Mouse (Mus musculus) midbrain, embryonic 13.5 days (tissue): ENCODE results near the gene Sdccag8. TPM values are rescaled to one million over a fixed set of nuclear protein-coding genes. Genes with fewer than 3 reads are reported as not detected.

Source experiments
- ATAC-seq: fragments of 200-750 bp; cut with Nextera tagmentation; 2 replicates; pipeline ENCODE4 v1.8.0; 2017; ENCODE audit warnings: mild to moderate bottlenecking, moderate TSS enrichment, moderate library complexity
- H3K27ac ChIP-seq: fragments of 300-500 bp; sonication (generic); 2 replicates; pipeline ENCODE4 v1.5.1; 2015; ENCODE audit warnings: inconsistent platforms, mild to moderate bottlenecking, moderate library complexity
- H3K27me3 ChIP-seq: fragments of 300-500 bp; sonication (generic); 2 replicates; pipeline ENCODE4 v1.6.1; 2015; ENCODE audit warnings: mild to moderate bottlenecking, inconsistent platforms
- H3K36me3 ChIP-seq: fragments of 300-500 bp; sonication (generic); 2 replicates; pipeline ENCODE4 v1.6.1; 2015; ENCODE audit warnings: mild to moderate bottlenecking, inconsistent platforms
- H3K4me1 ChIP-seq: fragments of 300-500 bp; sonication (generic); replicated peaks from 2 replicates; pipeline ENCODE4 v1.6.1; 2015; ENCODE audit warnings: inconsistent platforms
- H3K4me2 ChIP-seq: fragments of 300-500 bp; sonication (generic); replicated peaks from 2 replicates; pipeline ENCODE4 v1.6.1; 2015; ENCODE audit warnings: moderate library complexity, mild to moderate bottlenecking, inconsistent platforms
- H3K4me3 ChIP-seq: fragments of 300-500 bp; sonication (generic); replicated peaks from 2 replicates; pipeline ENCODE4 v1.5.1; 2015; ENCODE audit warnings: mild to moderate bottlenecking, inconsistent platforms
- H3K9ac ChIP-seq: fragments of 300-500 bp; sonication (generic); replicated peaks from 2 replicates; pipeline ENCODE4 v1.6.1; 2015; ENCODE audit warnings: mild to moderate bottlenecking, inconsistent platforms
- H3K9me3 ChIP-seq: fragments of 300-500 bp; sonication (generic); 2 replicates; pipeline ENCODE4 v1.6.1; 2016; ENCODE audit warnings: mild to moderate bottlenecking, inconsistent platforms
- WGBS: fragments of 180-500 bp; shearing (Covaris S2); methylation state at CpG from one replicate; pipeline ENCODE4 v1.1.7; 2015; 5-methylcytosine and 5-hydroxymethylcytosine counted together
- polyA plus RNA-seq: library from polyadenylated mRNA; unstranded; fragments of >200 nt; fragmentation: Nextera tagmentation; extraction: Ambion mirVana; gene quantifications from 2 replicates; pipeline ENCODE4 v1.2.1, GENCODE M21; 2015

Sdccag8 gene
- polyA plus RNA-seq, 1 experiment from 2014 or later, result 24.2 TPM

- 95% methylated on average over 7 of the region's 7 CpGs for WGBS
- H3K9ac ChIP-seq, result no peak overlapping the region
- ATAC-seq, result no peak
These were observed 36.9 kb downstream of the Sdccag8 start for GRCm38 (mm10) chr1:176851401-176851800.

GRCm38 (mm10) chr1:176852813-176853590, 38.5 kb downstream of the Sdccag8 start:
- Histone ChIP-seq H3K36me3 (peaks cover 27% of the 10 kb centered on the region), H3K9me3 (peaks cover 7% of the 10 kb centered on the region; the same call in 1 of the 2 replicates), H3K4me3 (no peak overlapping the region), H3K4me1 (no peaks in the 10 kb centered on the region), H3K27ac (no peak overlapping the region), H3K27me3 (no peaks in the 10 kb centered on the region), H3K9ac (no peak overlapping the region), H3K4me2 (no peak overlapping the region)
- WGBS, result 94% methylated on average over 9 of the region's 9 CpGs
- ATAC-seq, result no peak

More at GRCm38 (mm10) chr1:176851401-176851800, 36.9 kb downstream of the Sdccag8 start:
- Histone ChIP-seq H3K4me2 (no peak overlapping the region), H3K36me3 (peaks cover 27% of the 10 kb centered on the region), H3K4me3 (no peak overlapping the region), H3K27me3 (no peaks in the 10 kb centered on the region), H3K9me3 (peaks cover 7% of the 10 kb centered on the region; the same call in 1 of the 2 replicates), H3K27ac (no peak overlapping the region), H3K4me1 (no peaks in the 10 kb centered on the region)

- H3K4me2 ChIP-seq, result no peak overlapping the region
- H3K4me3 ChIP-seq, result no peak overlapping the region
- no peaks in the 10 kb centered on the region for H3K4me1 ChIP-seq
- H3K9me3 ChIP-seq, result no peaks in the 10 kb centered on the region
- peak; percentile 67 for ATAC-seq
- H3K27ac ChIP-seq, result no peak overlapping the region
- no peak overlapping the region for H3K9ac ChIP-seq
- WGBS, result 63% methylated on average over 9 of the region's 9 CpGs
- H3K36me3 ChIP-seq, result peaks cover 3% of the 10 kb centered on the region; the same call in 1 of the 2 replicates
- H3K27me3 ChIP-seq, result no peaks in the 10 kb centered on the region
These were observed 47.7 kb downstream of the Sdccag8 start for GRCm38 (mm10) chr1:176861981-176862644.

- H3K4me3 ChIP-seq, result no peak overlapping the region
- H3K27ac ChIP-seq, result no peak overlapping the region
- no peak overlapping the region for H3K9ac ChIP-seq
- peaks cover 17% of the 10 kb centered on the region for H3K36me3 ChIP-seq
- H3K4me2 ChIP-seq, result no peak overlapping the region
- WGBS, result 70% methylated on average over 11 of the region's 11 CpGs
- H3K27me3 ChIP-seq, result no peaks in the 10 kb centered on the region
- ATAC-seq, result no peak
- H3K4me1 ChIP-seq, result no peaks in the 10 kb centered on the region
- no peaks in the 10 kb centered on the region for H3K9me3 ChIP-seq
These were observed 56.0 kb downstream of the Sdccag8 start for GRCm38 (mm10) chr1:176870501-176870900.

GRCm38 (mm10) chr1:176871975-176872374, 57.5 kb downstream of the Sdccag8 start:
- H3K4me3 ChIP-seq, result no peak overlapping the region
- no peaks in the 10 kb centered on the region for H3K4me1 ChIP-seq
- H3K9me3 ChIP-seq, result no peaks in the 10 kb centered on the region
- H3K27ac ChIP-seq, result no peak overlapping the region
- no peak overlapping the region for H3K9ac ChIP-seq
- ATAC-seq, result no peak
- H3K4me2 ChIP-seq, result no peak overlapping the region
- no peaks in the 10 kb centered on the region for H3K27me3 ChIP-seq
- 66% methylated on average over 3 of the region's 3 CpGs for WGBS
- peaks cover 14% of the 10 kb centered on the region for H3K36me3 ChIP-seq

- Histone ChIP-seq H3K27ac (no peak overlapping the region), H3K27me3 (no peaks in the 10 kb centered on the region), H3K9me3 (no peaks in the 10 kb centered on the region), H3K4me3 (no peak overlapping the region), H3K4me2 (no peak overlapping the region), H3K36me3 (peaks cover 10% of the 10 kb centered on the region; the same call in 1 of the 2 replicates), H3K9ac (no peak overlapping the region), H3K4me1 (no peaks in the 10 kb centered on the region)
- ATAC-seq, result peak; percentile 45; the same call in 1 of the 2 replicates
- WGBS, result 84% methylated on average over 9 of the region's 9 CpGs
These were observed 59.0 kb downstream of the Sdccag8 start for GRCm38 (mm10) chr1:176873463-176873862.

- Histone ChIP-seq H3K4me1 (no peaks in the 10 kb centered on the region), H3K9ac (no peak overlapping the region), H3K4me3 (no peak overlapping the region), H3K4me2 (no peak overlapping the region), H3K36me3 (peaks cover 5% of the 10 kb centered on the region; the same call in 1 of the 2 replicates), H3K27me3 (no peaks in the 10 kb centered on the region), H3K27ac (no peak overlapping the region), H3K9me3 (no peaks in the 10 kb centered on the region)
- ATAC-seq, result no peak
These were observed 59.7 kb downstream of the Sdccag8 start for GRCm38 (mm10) chr1:176874155-176874554.

GRCm38 (mm10) chr1:176877756-176878155, 63.3 kb downstream of the Sdccag8 start:
- no peaks in the 10 kb centered on the region for H3K27me3 ChIP-seq
- 34% methylated on average over 3 of the region's 3 CpGs for WGBS
- no peaks in the 10 kb centered on the region for H3K36me3 ChIP-seq
- no peak overlapping the region for H3K9ac ChIP-seq
- no peak overlapping the region for H3K27ac ChIP-seq
- H3K4me2 ChIP-seq, result no peak overlapping the region
- no peak for ATAC-seq
- peaks cover 21% of the 10 kb centered on the region for H3K4me1 ChIP-seq
- H3K9me3 ChIP-seq, result no peaks in the 10 kb centered on the region
- H3K4me3 ChIP-seq, result no peak overlapping the region

- Histone ChIP-seq H3K9me3 (no peaks in the 10 kb centered on the region), H3K9ac (no peak overlapping the region), H3K27ac (no peak overlapping the region), H3K4me2 (no peak overlapping the region), H3K36me3 (no peaks in the 10 kb centered on the region), H3K4me1 (peaks cover 21% of the 10 kb centered on the region), H3K4me3 (no peak overlapping the region), H3K27me3 (peaks cover 3% of the 10 kb centered on the region; the same call in 1 of the 2 replicates)
- ATAC-seq, result 0 out of 2 replicates have a peak, but pooled peaks have one; percentile 48
- 47% methylated on average over 2 of the region's 2 CpGs for WGBS
These were observed 64.5 kb downstream of the Sdccag8 start for GRCm38 (mm10) chr1:176879005-176879404.

GRCm38 (mm10) chr1:176879614-176880013, 65.2 kb downstream of the Sdccag8 start:
- Histone ChIP-seq H3K4me3 (no peak overlapping the region), H3K4me1 (peaks cover 21% of the 10 kb centered on the region), H3K9ac (no peak overlapping the region), H3K27ac (peak overlapping the region; percentile 7; the same call in 1 of the 2 replicates), H3K27me3 (peaks cover 3% of the 10 kb centered on the region; the same call in 1 of the 2 replicates), H3K36me3 (no peaks in the 10 kb centered on the region), H3K9me3 (no peaks in the 10 kb centered on the region), H3K4me2 (no peak overlapping the region)
- ATAC-seq, result no peak
- 10% methylated on average over 6 of the region's 6 CpGs for WGBS

GRCm38 (mm10) chr1:176880101-176880500, 65.6 kb downstream of the Sdccag8 start:
- no peak for ATAC-seq
- no peak overlapping the region; the same call in 1 of the 2 replicates for H3K4me2 ChIP-seq

GRCm38 (mm10) chr1:176880943-176881342, 66.5 kb downstream of the Sdccag8 start:
- Histone ChIP-seq H3K9ac (no peak overlapping the region), H3K4me1 (peaks cover 21% of the 10 kb centered on the region), H3K4me2 (no peak overlapping the region), H3K27ac (no peak overlapping the region), H3K4me3 (no peak overlapping the region), H3K27me3 (peaks cover 3% of the 10 kb centered on the region; the same call in 1 of the 2 replicates), H3K36me3 (no peaks in the 10 kb centered on the region), H3K9me3 (no peaks in the 10 kb centered on the region)
- ATAC-seq, result no peak
- under 1% methylated on average over 6 of the region's 6 CpGs for WGBS

More at GRCm38 (mm10) chr1:176880101-176880500, 65.6 kb downstream of the Sdccag8 start:
- no peaks in the 10 kb centered on the region for H3K36me3 ChIP-seq
- H3K4me1 ChIP-seq, result peaks cover 21% of the 10 kb centered on the region
- 0 out of 2 replicates have a peak overlapping the region, but pooled peaks have one; percentile 9 for H3K27ac ChIP-seq
- H3K4me3 ChIP-seq, result no peak overlapping the region
- 4% methylated on average over 5 of the region's 5 CpGs for WGBS
- no peak overlapping the region for H3K9ac ChIP-seq
- H3K9me3 ChIP-seq, result no peaks in the 10 kb centered on the region
- peaks cover 3% of the 10 kb centered on the region; the same call in 1 of the 2 replicates for H3K27me3 ChIP-seq
